Mouse (Mus musculus) liver, adult 10 weeks (tissue): Measurements from ENCODE around the gene Emc1. TPM values are rescaled to one million over a fixed set of nuclear protein-coding genes. Genes with fewer than 3 reads are reported as not detected.

Experiments used
- polyA plus RNA-seq: library from polyadenylated mRNA; stranded (reverse); fragments of 350-450 nt; fragmentation: Illumina TruSeq; extraction: RNeasy Lipid Tissue Mini Kit (QIAGEN cat#74804); gene quantifications from one replicate; pipeline ENCODE4 v1.2.3, GENCODE M21; 2014; ENCODE audit warnings: low read depth, low replicate concordance

Emc1 gene
- 5.0 TPM for polyA plus RNA-seq

GRCm38 (mm10) chr4:139351931-139352711 lies at the start of gene Emc1, which contains the start of the genes Mrto4 and Ubr4:
Gene Emc1 (plus strand): TSS chr4:139352587.
Gene Mrto4 (minus strand): TSS chr4:139352576.
Gene Ubr4 (plus strand): TSS chr4:139352609.

GRCm38 (mm10) chr4:139310171-139310898 lies 42.1 kb upstream of the Emc1 start, which contains the start of the genes Pqlc2 and Akr7a5:
Gene Pqlc2 (minus strand): TSS chr4:139310708.
Gene Akr7a5 (plus strand): TSS chr4:139310744.

Other genes with a start within 250 kb of the Emc1 start
- 107 TPM for gene Minos1, start 221.5 kb upstream of the Emc1 start, polyA plus RNA-seq
- 28.4 TPM for gene Capzb, start 159.7 kb upstream of the Emc1 start, polyA plus RNA-seq
- gene Pqlc2, start 41.9 kb upstream of the Emc1 start, polyA plus RNA-seq = 1.7 TPM
- 4.4 TPM for gene Akr7a5, start 41.8 kb upstream of the Emc1 start, polyA plus RNA-seq
- gene Mrto4, start within 50 bp of the Emc1 start, polyA plus RNA-seq = 11.0 TPM
- 3.7 TPM for gene Ubr4, start within 50 bp of the Emc1 start, polyA plus RNA-seq
- 2.8 TPM for gene Iffo2, start 178.0 kb downstream of the Emc1 start, polyA plus RNA-seq